Mouse (Mus musculus) thymus, postnatal 4 days (tissue): ENCODE measurements around the gene Agap1.

Experiments used
- DNase-seq: peaks from one replicate; pipeline ENCODE4 v3.0.0; 2021

Agap1 gene

GRCm38 (mm10) chr1:89870906-89871211, 416.3 kb downstream of the Agap1 start:
- no peak for DNase-seq

GRCm38 (mm10) chr1:89876346-89877072, 421.9 kb downstream of the Agap1 start:
- DNase-seq: no peak

- no peak for DNase-seq
Observed at GRCm38 (mm10) chr1:89878496-89878895, 423.9 kb downstream of the Agap1 start.

GRCm38 (mm10) chr1:89880193-89880592, 425.6 kb downstream of the Agap1 start:
- no peak for DNase-seq

- DNase-seq: no peak
Observed at GRCm38 (mm10) chr1:89880834-89881233, 426.2 kb downstream of the Agap1 start.

- no peak for DNase-seq
Observed at GRCm38 (mm10) chr1:89884335-89884734, 429.7 kb downstream of the Agap1 start.

GRCm38 (mm10) chr1:89885696-89886095, 431.1 kb downstream of the Agap1 start:
- DNase-seq: no peak

GRCm38 (mm10) chr1:89891400-89891799, 436.8 kb downstream of the Agap1 start:
- no peak for DNase-seq

- no peak for DNase-seq
Observed at GRCm38 (mm10) chr1:89892281-89892680, 437.7 kb downstream of the Agap1 start.

- no peak for DNase-seq
Observed at GRCm38 (mm10) chr1:89895801-89896200, 441.2 kb downstream of the Agap1 start.

GRCm38 (mm10) chr1:89899036-89899435, 444.4 kb downstream of the Agap1 start:
- DNase-seq: no peak

- no peak for DNase-seq
Observed at GRCm38 (mm10) chr1:89899761-89900445, 445.3 kb downstream of the Agap1 start.

GRCm38 (mm10) chr1:89901381-89901780, 446.8 kb downstream of the Agap1 start:
- no peak for DNase-seq

GRCm38 (mm10) chr1:89902236-89902635, 447.6 kb downstream of the Agap1 start:
- DNase-seq: no peak

GRCm38 (mm10) chr1:89902641-89903040, 448.0 kb downstream of the Agap1 start:
- DNase-seq: no peak

- no peak for DNase-seq
Observed at GRCm38 (mm10) chr1:89909796-89910195, 455.2 kb downstream of the Agap1 start.

GRCm38 (mm10) chr1:89912392-89912791, 457.8 kb downstream of the Agap1 start:
- DNase-seq: no peak

- no peak for DNase-seq
Observed at GRCm38 (mm10) chr1:89913611-89914010, 459.0 kb downstream of the Agap1 start.

- DNase-seq: no peak
Observed at GRCm38 (mm10) chr1:89918111-89918510, 463.5 kb downstream of the Agap1 start.

GRCm38 (mm10) chr1:89919206-89919605, 464.6 kb downstream of the Agap1 start:
- DNase-seq: no peak

GRCm38 (mm10) chr1:89921806-89922205, 467.2 kb downstream of the Agap1 start:
- DNase-seq: no peak

GRCm38 (mm10) chr1:89922282-89922681, 467.7 kb downstream of the Agap1 start:
- no peak for DNase-seq

- no peak for DNase-seq
Observed at GRCm38 (mm10) chr1:89922883-89923641, 468.5 kb downstream of the Agap1 start.

- no peak for DNase-seq
Observed at GRCm38 (mm10) chr1:89923642-89924020, 469.0 kb downstream of the Agap1 start.
